Mouse (Mus musculus) neural tube, embryonic 14.5 days (tissue): ENCODE data around the gene Pdzk1. TPM values are rescaled to one million over a fixed set of nuclear protein-coding genes. Genes with fewer than 3 reads are reported as not detected.

Experiments used
- ATAC-seq: fragments of 200-750 bp; cut with Nextera tagmentation; 2 replicates; pipeline ENCODE4 v1.8.0; 2017; ENCODE audit warnings: low read depth, mild to moderate bottlenecking, moderate TSS enrichment, moderate library complexity
- H3K27ac ChIP-seq: fragments of 300-500 bp; sonication (generic); 2 replicates; pipeline ENCODE4 v1.5.1; 2014; ENCODE audit warnings: low read depth, mild to moderate bottlenecking, control low read depth, low read length, moderate library complexity, mixed read lengths
- H3K27me3 ChIP-seq: fragments of 300-500 bp; sonication (generic); 2 replicates; pipeline ENCODE4 v1.6.1; 2014; ENCODE audit warnings: low read length; ENCODE audit not compliant: control insufficient read depth, insufficient read depth
- H3K36me3 ChIP-seq: fragments of 300-500 bp; sonication (generic); 2 replicates; pipeline ENCODE4 v1.6.1; 2014; ENCODE audit warnings: low read length, mixed read lengths; ENCODE audit not compliant: control insufficient read depth, insufficient read depth
- H3K4me1 ChIP-seq: fragments of 300-500 bp; sonication (generic); 2 replicates; pipeline ENCODE4 v1.6.1; 2014; ENCODE audit warnings: low read length; ENCODE audit not compliant: control insufficient read depth, insufficient read depth
- H3K4me2 ChIP-seq: fragments of 300-500 bp; sonication (generic); 2 replicates; pipeline ENCODE4 v1.6.1; 2014; ENCODE audit warnings: mild to moderate bottlenecking, low read depth, low read length, control low read depth
- H3K4me3 ChIP-seq: fragments of 300-500 bp; sonication (generic); 2 replicates; pipeline ENCODE4 v1.5.1; 2014; ENCODE audit warnings: low read depth, low read length, control low read depth, mixed read lengths
- H3K9ac ChIP-seq: fragments of 300-500 bp; sonication (generic); replicated peaks from 2 replicates; pipeline ENCODE4 v1.6.1; 2014; ENCODE audit warnings: low read depth, mild to moderate bottlenecking, control low read depth, low read length, mixed read lengths
- H3K9me3 ChIP-seq: fragments of 300-500 bp; sonication (generic); 2 replicates; pipeline ENCODE4 v1.6.1; 2016; ENCODE audit warnings: low read length; ENCODE audit not compliant: control insufficient read depth
- WGBS: fragments of 180-500 bp; shearing (Covaris S2); extraction: QIAGEN DNeasy Blood & Tissue Kit; methylation state at CpG from one replicate; pipeline ENCODE4 v1.1.7; 2014; 5-methylcytosine and 5-hydroxymethylcytosine counted together
- polyA plus RNA-seq: library from polyadenylated mRNA; unstranded; fragments of >200 nt; fragmentation: Nextera tagmentation; extraction: Ambion mirVana; gene quantifications from 2 replicates; pipeline ENCODE4 v1.2.1, GENCODE M21; 2014

The Pdzk1 gene
- not detected in 2 replicates for polyA plus RNA-seq

DNA sequence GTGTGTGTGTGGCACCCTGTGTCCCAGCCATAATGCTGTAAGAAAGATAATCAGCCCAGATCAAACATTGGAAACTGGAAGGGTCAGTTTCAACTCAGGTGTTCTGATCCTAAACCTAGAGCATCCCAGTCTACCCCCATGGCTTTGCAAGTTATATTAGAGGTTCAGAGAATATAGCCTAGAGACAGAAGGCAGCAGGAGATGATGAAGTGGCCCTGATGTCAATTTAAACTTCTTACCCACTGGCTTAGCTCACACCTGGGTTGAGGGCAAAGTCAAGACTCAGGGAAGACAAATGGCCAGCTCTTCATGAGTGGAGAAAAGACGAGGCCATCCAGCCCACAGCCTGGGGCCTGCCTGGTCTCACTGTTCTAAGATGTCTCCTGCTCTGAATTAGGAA lies at the start of gene Pdzk1, which contains the start of gene Cd160:
Gene Pdzk1, plus strand, starts transcription at position 301 of the 400 bp plus-strand sequence.
Gene Cd160, minus strand, starts transcription at position 368 of the 400 bp plus-strand sequence.
- Histone ChIP-seq H3K27me3 (no peaks in the 10 kb centered on the region), H3K4me2 (peak within 1 kb of the TSS; percentile 14; the same call in 1 of the 2 replicates), H3K27ac (no peak within 1 kb of the TSS), H3K9me3 (no peaks in the 10 kb centered on the region), H3K9ac (no peak within 1 kb of the TSS), H3K36me3 (no peaks in the 10 kb centered on the region), H3K4me3 (no peak within 1 kb of the TSS), H3K4me1 (no peaks in the 10 kb centered on the region)
- ATAC-seq, result no peak
- WGBS, result 85% methylated on average over 1 of the region's 1 CpGs

DNA sequence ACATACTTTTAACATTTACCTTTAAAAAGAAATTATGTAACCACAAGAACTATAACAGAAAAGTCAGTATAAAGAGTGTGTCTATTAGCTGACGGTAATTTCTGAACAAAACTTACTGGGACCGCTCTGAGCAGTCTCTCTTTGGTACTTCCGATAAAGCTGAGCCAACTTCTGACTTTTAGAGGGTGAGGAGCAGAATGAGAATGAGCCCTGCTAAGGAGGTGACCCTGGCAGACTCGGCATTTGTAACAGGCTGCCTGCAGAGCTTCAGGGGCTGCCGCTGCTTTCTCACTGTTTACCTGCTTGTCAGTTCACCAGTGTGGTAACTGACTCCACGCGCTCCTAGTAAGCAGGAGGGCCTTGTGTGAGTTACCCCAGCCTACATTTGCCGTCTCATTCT lies 46.8 kb upstream of the Pdzk1 start:
- no peak overlapping the region for H3K4me2 ChIP-seq
- peaks cover 6% of the 10 kb centered on the region; the same call in 1 of the 2 replicates for H3K36me3 ChIP-seq
- no peak overlapping the region for H3K27ac ChIP-seq
- H3K27me3 ChIP-seq, result no peaks in the 10 kb centered on the region
- H3K4me1 ChIP-seq, result no peaks in the 10 kb centered on the region
- no peak overlapping the region for H3K9ac ChIP-seq
- no peak overlapping the region for H3K4me3 ChIP-seq
- 76% methylated on average over 8 of the region's 8 CpGs for WGBS
- no peak for ATAC-seq
- no peaks in the 10 kb centered on the region for H3K9me3 ChIP-seq

DNA sequence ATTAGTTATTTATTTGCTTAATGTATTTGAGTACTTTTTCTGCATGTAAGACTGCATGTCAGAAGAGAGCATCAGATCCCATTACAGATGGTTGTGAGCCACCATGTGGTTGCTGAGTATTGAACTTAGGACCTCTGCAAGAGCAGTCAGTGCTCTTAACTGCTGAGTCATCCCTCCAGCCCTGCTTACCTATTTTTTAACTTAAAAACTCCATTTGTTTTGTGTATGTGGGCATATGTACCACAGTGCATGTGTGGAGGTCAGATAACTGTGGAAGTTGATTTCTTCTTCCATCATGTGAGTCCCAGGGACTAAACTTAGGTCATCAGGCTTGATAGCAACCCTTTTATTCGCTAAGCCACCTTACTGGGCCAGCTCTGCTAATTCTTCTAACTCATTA lies 41.3 kb upstream of the Pdzk1 start:
- H3K4me1 ChIP-seq, result no peaks in the 10 kb centered on the region
- no peak overlapping the region for H3K9ac ChIP-seq
- no peaks in the 10 kb centered on the region for H3K9me3 ChIP-seq
- H3K27me3 ChIP-seq, result no peaks in the 10 kb centered on the region
- no peak for ATAC-seq
- WGBS, result 100% methylated on average over 1 of the region's 1 CpGs
- no peak overlapping the region for H3K4me2 ChIP-seq
- peaks cover 18% of the 10 kb centered on the region; the same call in 1 of the 2 replicates for H3K36me3 ChIP-seq
- no peak overlapping the region for H3K27ac ChIP-seq
- no peak overlapping the region for H3K4me3 ChIP-seq

DNA sequence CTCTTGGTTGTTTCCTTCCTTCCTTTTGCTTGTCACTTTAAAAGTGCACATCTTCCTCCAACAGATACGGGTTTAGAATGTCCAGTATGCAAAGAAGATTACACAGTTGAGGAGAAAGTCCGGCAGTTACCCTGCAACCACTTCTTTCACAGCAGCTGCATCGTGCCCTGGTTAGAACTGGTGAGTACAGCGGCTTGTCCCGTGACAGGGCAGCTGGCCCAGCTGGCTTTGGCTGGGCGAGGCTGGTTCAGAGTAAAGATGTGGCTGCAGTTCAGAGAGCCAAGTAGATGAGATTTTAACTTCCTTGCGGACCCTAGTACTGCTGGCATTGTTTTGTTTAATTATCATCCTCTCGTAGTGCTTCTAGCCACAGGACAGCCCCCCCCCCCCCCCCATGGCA lies 40.6 kb upstream of the Pdzk1 start:
- no peaks in the 10 kb centered on the region for H3K27me3 ChIP-seq
- H3K4me2 ChIP-seq, result no peak overlapping the region
- no peak overlapping the region for H3K4me3 ChIP-seq
- no peaks in the 10 kb centered on the region for H3K9me3 ChIP-seq
- H3K9ac ChIP-seq, result no peak overlapping the region
- H3K36me3 ChIP-seq, result peaks cover 18% of the 10 kb centered on the region; the same call in 1 of the 2 replicates
- 87% methylated on average over 8 of the region's 8 CpGs for WGBS
- H3K27ac ChIP-seq, result no peak overlapping the region
- no peak for ATAC-seq
- H3K4me1 ChIP-seq, result no peaks in the 10 kb centered on the region

DNA sequence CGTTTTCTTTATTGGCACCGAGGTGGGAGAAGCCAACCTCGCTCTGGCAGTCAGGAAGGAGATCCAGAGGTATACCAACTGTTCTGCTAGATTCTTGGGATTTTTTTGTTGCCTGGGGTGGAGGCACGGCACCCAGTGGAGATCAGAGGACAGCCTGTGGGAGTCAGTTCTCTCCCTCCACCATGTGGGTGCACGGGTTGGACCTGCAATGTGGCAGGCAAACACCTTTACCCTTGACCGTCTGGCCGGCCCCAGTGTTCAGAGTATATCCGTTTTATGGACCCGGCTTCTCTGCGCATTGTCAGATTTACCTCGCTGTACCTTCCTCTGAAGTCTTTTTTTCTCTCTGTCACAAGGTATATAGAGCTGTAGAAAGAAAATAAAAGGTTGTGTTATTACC lies 28.8 kb upstream of the Pdzk1 start:
- H3K36me3 ChIP-seq, result peaks cover 6% of the 10 kb centered on the region; the same call in 1 of the 2 replicates
- no peak for ATAC-seq
- no peak overlapping the region for H3K4me3 ChIP-seq
- no peaks in the 10 kb centered on the region for H3K27me3 ChIP-seq
- no peak overlapping the region for H3K9ac ChIP-seq
- H3K4me1 ChIP-seq, result no peaks in the 10 kb centered on the region
- H3K4me2 ChIP-seq, result no peak overlapping the region
- WGBS, result 86% methylated on average over 11 of the region's 11 CpGs
- no peak overlapping the region for H3K27ac ChIP-seq
- no peaks in the 10 kb centered on the region for H3K9me3 ChIP-seq

DNA sequence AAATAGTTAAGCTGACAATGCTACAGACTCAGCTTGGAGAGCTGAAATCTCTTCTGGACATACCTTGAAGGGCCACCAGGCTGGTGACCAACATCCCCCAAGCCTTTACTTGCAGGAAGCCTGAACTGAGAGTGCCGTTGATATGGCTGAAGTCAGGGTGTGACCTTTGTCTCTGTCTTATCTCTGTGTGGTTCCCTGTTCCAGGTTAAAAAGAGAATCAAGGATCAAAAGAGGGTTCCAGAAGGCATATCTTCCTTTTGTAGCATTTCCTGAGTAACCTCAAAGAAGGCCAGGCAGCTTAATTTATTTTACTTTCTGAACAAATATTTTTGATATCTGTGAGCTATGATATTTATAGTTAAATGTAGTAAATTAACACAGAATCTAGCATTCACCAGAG lies 26.9 kb upstream of the Pdzk1 start:
- no peak overlapping the region for H3K27ac ChIP-seq
- no peaks in the 10 kb centered on the region for H3K27me3 ChIP-seq
- no peak overlapping the region for H3K4me3 ChIP-seq
- no peak overlapping the region for H3K4me2 ChIP-seq
- H3K36me3 ChIP-seq, result no peaks in the 10 kb centered on the region
- H3K9me3 ChIP-seq, result no peaks in the 10 kb centered on the region
- ATAC-seq, result no peak
- 87% methylated on average over 1 of the region's 1 CpGs for WGBS
- H3K9ac ChIP-seq, result no peak overlapping the region
- no peaks in the 10 kb centered on the region for H3K4me1 ChIP-seq

DNA sequence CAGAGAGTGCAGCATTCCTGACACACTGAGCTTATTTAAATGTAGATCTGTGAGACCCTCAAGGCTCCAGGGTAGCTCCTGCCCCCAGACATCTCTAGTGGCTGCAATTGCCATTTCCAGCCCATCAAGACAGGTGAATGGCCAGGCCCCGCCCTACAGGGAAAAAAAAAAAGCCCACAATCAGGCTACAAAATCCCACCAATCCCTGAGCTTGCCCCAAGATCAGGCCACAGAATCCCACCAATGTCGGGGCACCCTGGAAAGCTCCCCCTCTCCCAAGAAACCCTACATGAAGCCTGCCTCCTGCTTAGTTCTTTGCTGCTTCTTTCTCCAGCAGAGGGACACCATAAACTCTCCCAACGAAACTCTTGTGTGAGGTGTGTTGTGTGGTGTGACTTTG lies 20.9 kb upstream of the Pdzk1 start:
- no peaks in the 10 kb centered on the region for H3K9me3 ChIP-seq
- H3K36me3 ChIP-seq, result no peaks in the 10 kb centered on the region
- H3K9ac ChIP-seq, result no peak overlapping the region
- H3K4me2 ChIP-seq, result no peak overlapping the region
- no peaks in the 10 kb centered on the region for H3K4me1 ChIP-seq
- H3K27ac ChIP-seq, result no peak overlapping the region
- H3K4me3 ChIP-seq, result no peak overlapping the region
- no peak for ATAC-seq
- H3K27me3 ChIP-seq, result no peaks in the 10 kb centered on the region
- WGBS, result 77% methylated on average over 3 of the region's 3 CpGs

DNA sequence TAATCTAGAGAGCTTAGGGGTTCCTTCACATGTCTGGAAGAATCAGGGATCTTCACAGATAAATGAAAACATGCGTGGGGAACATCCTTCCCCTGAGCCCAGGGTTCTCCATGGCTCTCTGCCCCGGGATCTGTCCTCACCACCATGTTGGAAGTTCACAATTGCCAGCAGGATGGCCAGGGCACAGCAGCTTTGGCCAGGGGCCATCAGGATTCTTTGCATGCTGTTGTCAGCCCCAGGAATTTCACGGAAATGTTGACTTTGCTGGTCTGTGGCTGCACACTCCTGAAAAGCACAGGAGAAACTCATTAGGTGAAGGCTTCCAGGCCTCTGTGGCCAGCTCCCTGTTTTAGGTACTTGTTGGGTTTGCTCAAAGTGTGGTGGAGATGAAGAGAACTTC lies 20.4 kb upstream of the Pdzk1 start:
- Histone ChIP-seq H3K9ac (no peak overlapping the region), H3K36me3 (no peaks in the 10 kb centered on the region), H3K9me3 (no peaks in the 10 kb centered on the region), H3K4me2 (no peak overlapping the region), H3K27me3 (no peaks in the 10 kb centered on the region), H3K27ac (no peak overlapping the region), H3K4me3 (no peak overlapping the region), H3K4me1 (no peaks in the 10 kb centered on the region)
- no peak for ATAC-seq
- WGBS, result 85% methylated on average over 3 of the region's 3 CpGs

DNA sequence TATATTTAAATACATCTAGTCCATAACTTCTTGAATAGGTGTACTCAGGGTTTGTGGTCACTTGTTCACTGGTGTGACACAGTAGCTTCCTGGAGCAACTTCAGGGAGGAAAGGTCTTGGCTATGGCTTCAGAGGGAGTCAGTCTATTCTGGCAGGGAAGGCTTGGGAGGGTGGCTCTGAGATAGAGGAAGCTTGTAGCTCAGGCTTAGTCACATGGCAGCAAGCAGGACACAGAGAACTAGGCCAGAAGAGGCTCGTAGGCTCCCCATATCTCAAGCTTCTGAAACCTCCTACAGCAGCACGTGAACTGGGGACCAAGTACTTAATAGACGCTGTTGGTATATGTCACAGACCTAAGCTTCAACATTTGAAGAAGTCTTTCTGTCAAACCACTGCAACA lies 17.9 kb upstream of the Pdzk1 start:
- H3K9me3 ChIP-seq, result no peaks in the 10 kb centered on the region
- H3K4me2 ChIP-seq, result no peak overlapping the region
- no peaks in the 10 kb centered on the region for H3K27me3 ChIP-seq
- no peaks in the 10 kb centered on the region for H3K36me3 ChIP-seq
- no peaks in the 10 kb centered on the region for H3K4me1 ChIP-seq
- H3K27ac ChIP-seq, result no peak overlapping the region
- no peak overlapping the region for H3K4me3 ChIP-seq
- WGBS, result 87% methylated on average over 3 of the region's 3 CpGs
- H3K9ac ChIP-seq, result no peak overlapping the region
- no peak for ATAC-seq
